Mouse (Mus musculus) forebrain, postnatal 0 days (tissue): Measurements from ENCODE around the gene Fam160a2. TPM values are rescaled to one million over a fixed set of nuclear protein-coding genes. Genes with fewer than 3 reads are reported as not detected.

ENCODE experiments used
- ATAC-seq: fragments of 200-750 bp; cut with Nextera tagmentation; 2 replicates; pipeline ENCODE4 v1.8.0; 2017; ENCODE audit warnings: mild to moderate bottlenecking, moderate library complexity
- DNase-seq: peaks from one replicate; pipeline ENCODE4 v3.0.0-alpha.2; 2015
- H3K27ac ChIP-seq: fragments of 300-500 bp; sonication (generic); 2 replicates; pipeline ENCODE4 v1.5.1; 2014; ENCODE audit warnings: low read depth, mild to moderate bottlenecking, antibody characterized with exemption, low read length, moderate library complexity, mixed read lengths
- H3K27me3 ChIP-seq: fragments of 300-500 bp; sonication (generic); 2 replicates; pipeline ENCODE4 v1.6.1; 2014; ENCODE audit warnings: mild to moderate bottlenecking, low read length, mixed read lengths; ENCODE audit not compliant: insufficient read depth
- H3K36me3 ChIP-seq: fragments of 300-500 bp; sonication (generic); 2 replicates; pipeline ENCODE4 v1.6.1; 2014; ENCODE audit warnings: mild to moderate bottlenecking, moderate library complexity; ENCODE audit not compliant: insufficient read depth
- H3K4me1 ChIP-seq: fragments of 300-500 bp; sonication (generic); 2 replicates; pipeline ENCODE4 v1.6.1; 2014; ENCODE audit warnings: antibody characterized with exemption; ENCODE audit not compliant: insufficient read depth
- H3K4me2 ChIP-seq: fragments of 300-500 bp; sonication (generic); 2 replicates; pipeline ENCODE4 v1.6.1; 2014; ENCODE audit warnings: low read depth, mild to moderate bottlenecking, moderate library complexity
- H3K4me3 ChIP-seq: fragments of 300-500 bp; sonication (generic); 2 replicates; pipeline ENCODE4 v1.5.1; 2014; ENCODE audit warnings: low read depth, low read length, mixed read lengths
- H3K9ac ChIP-seq: fragments of 300-500 bp; sonication (generic); 2 replicates; pipeline ENCODE4 v1.6.1; 2014; ENCODE audit warnings: mild to moderate bottlenecking
- H3K9me3 ChIP-seq: fragments of 300-500 bp; sonication (generic); 2 replicates; pipeline ENCODE4 v1.6.1; 2016; ENCODE audit warnings: low read length
- CTCF ChIP-seq: sonication (generic); IDR thresholded peaks from 2 replicates; pipeline ENCODE4 v1.5.1; 2016; ENCODE audit warnings: antibody characterized with exemption, control low read depth, low read depth
- WGBS: fragments of 180-500 bp; shearing (Covaris S2); extraction: QIAGEN DNeasy Blood & Tissue Kit; methylation state at CpG from one replicate; pipeline ENCODE4 v1.1.7; 2014; 5-methylcytosine and 5-hydroxymethylcytosine counted together
- polyA plus RNA-seq: library from polyadenylated mRNA; unstranded; fragments of >200 nt; fragmentation: Nextera tagmentation; extraction: Ambion mirVana; gene quantifications from 2 replicates; pipeline ENCODE4 v1.2.1, GENCODE M21; 2015
- total RNA-seq: library from RNA; depleted of rRNA; stranded (reverse); fragments of >200 nt; gene quantifications from 2 replicates; pipeline ENCODE4 v1.2.3, GENCODE M21; 2014; rRNA removed

Gene Fam160a2
- total and polyA plus RNA-seq, 2 experiments from 2014 or later = 36.9 to 42.1 TPM

DNA sequence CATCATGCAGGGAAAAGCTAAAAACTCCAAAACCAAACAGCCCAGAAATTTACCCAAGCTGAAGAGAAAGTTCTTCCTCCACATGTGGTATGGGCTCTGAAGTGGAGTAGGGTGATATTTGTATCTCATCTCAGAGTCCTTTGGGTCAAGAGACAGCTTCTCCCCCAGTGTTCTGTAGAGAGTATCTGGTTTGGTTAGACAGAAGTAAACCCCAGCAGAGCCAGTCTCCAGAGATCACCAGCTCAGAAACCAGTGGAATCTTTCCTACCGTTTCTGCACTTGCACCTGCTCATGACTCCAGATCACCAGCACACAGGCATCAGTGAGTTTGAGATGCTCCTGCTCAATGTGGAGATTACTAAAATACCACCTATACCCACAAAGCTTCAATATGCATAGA is 65.8 kb downstream of the Fam160a2 start, which contains the start of gene Olfr690:
Gene Olfr690, minus strand, starts transcription at position 101 of the 400 bp plus-strand sequence.
- H3K4me2 ChIP-seq = no peak within 1 kb of the TSS
- H3K4me3 ChIP-seq = no peak within 1 kb of the TSS
- no peak within 1 kb of the TSS for H3K27ac ChIP-seq
- ATAC-seq = no peak
- no peaks in the 10 kb centered on the region for H3K27me3 ChIP-seq
- no peak for TF ChIP-seq CTCF
- no peaks in the 10 kb centered on the region for H3K36me3 ChIP-seq
- no peak within 1 kb of the TSS for H3K9ac ChIP-seq
- H3K4me1 ChIP-seq = no peaks in the 10 kb centered on the region
- no peaks in the 10 kb centered on the region for H3K9me3 ChIP-seq
- no peak for DNase-seq
- 97% methylated on average over 1 of the region's 1 CpGs for WGBS

DNA sequence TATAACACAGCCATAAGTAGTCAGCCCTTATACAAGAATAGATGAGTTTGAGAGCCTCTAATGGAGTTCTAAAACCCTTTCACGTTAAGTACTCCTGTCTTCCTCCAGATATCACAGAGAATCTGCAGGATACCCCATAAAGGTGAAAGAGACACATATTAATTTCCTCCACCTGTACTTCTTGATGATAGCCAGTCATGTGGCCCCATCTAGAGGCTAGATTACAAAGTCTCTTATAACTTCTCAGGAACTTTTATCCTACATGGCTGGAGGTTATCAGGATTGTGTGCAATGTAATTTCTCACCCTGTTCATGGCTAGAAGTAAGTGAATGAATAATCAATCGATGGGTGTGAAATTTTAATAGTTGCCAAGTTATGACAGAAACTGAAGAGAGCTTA is 74.6 kb downstream of the Fam160a2 start:
- 76% methylated on average over 2 of the region's 2 CpGs for WGBS
- Histone ChIP-seq H3K4me3 (no peak overlapping the region), H3K9ac (no peak overlapping the region), H3K36me3 (no peaks in the 10 kb centered on the region), H3K9me3 (no peaks in the 10 kb centered on the region), H3K4me2 (no peak overlapping the region), H3K27me3 (no peaks in the 10 kb centered on the region), H3K27ac (no peak overlapping the region), H3K4me1 (no peaks in the 10 kb centered on the region)
- ATAC-seq (no peak), DNase-seq (no peak)
- TF ChIP-seq CTCF = no peak

Other genes with a start within 250 kb of the Fam160a2 start
- gene Olfr684, start 236.4 kb downstream of the Fam160a2 start, total RNA-seq = not detected in 2 replicates
- not detected in 2 replicates for gene Olfr684, start 236.4 kb downstream of the Fam160a2 start, polyA plus RNA-seq
- gene Olfr685, start 214.0 kb downstream of the Fam160a2 start, total RNA-seq = not detected in 2 replicates
- gene Olfr685, start 214.0 kb downstream of the Fam160a2 start, polyA plus RNA-seq = not detected in 2 replicates
- not detected in 2 replicates for gene Olfr686, start 192.6 kb downstream of the Fam160a2 start, total RNA-seq
- not detected in 2 replicates for gene Olfr686, start 192.6 kb downstream of the Fam160a2 start, polyA plus RNA-seq
- not detected in 2 replicates for gene Olfr688, start 112.0 kb downstream of the Fam160a2 start, total RNA-seq
- gene Olfr688, start 112.0 kb downstream of the Fam160a2 start, polyA plus RNA-seq = not detected in 2 replicates
- gene Olfr689, start 88.9 kb downstream of the Fam160a2 start, total RNA-seq = not detected in 2 replicates
- not detected in 2 replicates for gene Olfr689, start 88.9 kb downstream of the Fam160a2 start, polyA plus RNA-seq
- 0.10 TPM in 1 of 2 replicates, not detected in the other for gene Olfr690, start 66.0 kb downstream of the Fam160a2 start, total RNA-seq
- gene Olfr690, start 66.0 kb downstream of the Fam160a2 start, polyA plus RNA-seq = not detected in 2 replicates
- not detected in 2 replicates for gene Olfr691, start 57.8 kb downstream of the Fam160a2 start, total RNA-seq
- gene Olfr691, start 57.8 kb downstream of the Fam160a2 start, polyA plus RNA-seq = not detected in 2 replicates
- not detected in 2 replicates for gene Olfr692, start 31.8 kb downstream of the Fam160a2 start, total RNA-seq
- not detected in 2 replicates for gene Olfr692, start 31.8 kb downstream of the Fam160a2 start, polyA plus RNA-seq
- not detected in 2 replicates for gene Gm5901, start 25.0 kb downstream of the Fam160a2 start, total RNA-seq
- gene Gm5901, start 25.0 kb downstream of the Fam160a2 start, polyA plus RNA-seq = not detected in 2 replicates
- 0.29 and 0.38 TPM in 2 replicates for gene Cnga4, start 4.5 kb upstream of the Fam160a2 start, total RNA-seq
- 0.10 and 0.18 TPM in 2 replicates for gene Cnga4, start 4.5 kb upstream of the Fam160a2 start, polyA plus RNA-seq
- 3.5 and 6.2 TPM in 2 replicates for gene Cckbr, start 25.7 kb upstream of the Fam160a2 start, total RNA-seq
- gene Cckbr, start 25.7 kb upstream of the Fam160a2 start, polyA plus RNA-seq = 3.2 and 5.1 TPM in 2 replicates
- 28.6 and 30.9 TPM in 2 replicates for gene Cavin3, start 82.2 kb upstream of the Fam160a2 start, total RNA-seq
- 31.7 and 33.5 TPM in 2 replicates for gene Cavin3, start 82.2 kb upstream of the Fam160a2 start, polyA plus RNA-seq
- 100 and 124 TPM in 2 replicates for gene Smpd1, start 154.3 kb upstream of the Fam160a2 start, total RNA-seq
- 88.8 and 100 TPM in 2 replicates for gene Smpd1, start 154.3 kb upstream of the Fam160a2 start, polyA plus RNA-seq
- 451 and 455 TPM in 2 replicates for gene Apbb1, start 181.6 kb upstream of the Fam160a2 start, total RNA-seq
- gene Apbb1, start 181.6 kb upstream of the Fam160a2 start, polyA plus RNA-seq = 329 and 350 TPM in 2 replicates
- gene Hpx, start 200.1 kb upstream of the Fam160a2 start, total RNA-seq = not detected in 2 replicates
- gene Hpx, start 200.1 kb upstream of the Fam160a2 start, polyA plus RNA-seq = 0.17 and 0.21 TPM in 2 replicates
- gene Trim3, start 233.5 kb upstream of the Fam160a2 start, total RNA-seq = 142 and 160 TPM in 2 replicates
- 70.5 and 93.0 TPM in 2 replicates for gene Trim3, start 233.5 kb upstream of the Fam160a2 start, polyA plus RNA-seq
- 49.8 and 65.6 TPM in 2 replicates for gene Timm10b, start 240.0 kb upstream of the Fam160a2 start, total RNA-seq
- gene Timm10b, start 240.0 kb upstream of the Fam160a2 start, polyA plus RNA-seq = 160 and 167 TPM in 2 replicates
- 89.7 and 93.8 TPM in 2 replicates for gene Arfip2, start 240.4 kb upstream of the Fam160a2 start, total RNA-seq
- gene Arfip2, start 240.4 kb upstream of the Fam160a2 start, polyA plus RNA-seq = 88.6 and 93.4 TPM in 2 replicates
- gene Gm45799, start 240.5 kb upstream of the Fam160a2 start, total RNA-seq = 45.3 and 52.9 TPM in 2 replicates
- 34.2 and 41.2 TPM in 2 replicates for gene Gm45799, start 240.5 kb upstream of the Fam160a2 start, polyA plus RNA-seq